Mouse (Mus musculus) spleen, postnatal 4 days (tissue): ENCODE results near the gene Ahcy.
"Not testable (repeated sequence)": the region's sequence is repeated elsewhere in the genome, so short reads cannot be mapped to it uniquely, and the experiment has no call there.

Experiments used
- DNase-seq, 2 experiments: peaks; one replicate each; pipeline ENCODE4 v3.0.0; 2022; ENCODE audit warnings: low spot score in 2 of 2

Ahcy gene

GRCm38 (mm10) chr2:155074766-155075330 is 551 bp upstream of the Ahcy start:
- peak; percentile 21 to 69 for DNase-seq

GRCm38 (mm10) chr2:155073347-155073746 is 950 bp downstream of the Ahcy start:
- DNase-seq: no peak

- no peak for DNase-seq
Observed at GRCm38 (mm10) chr2:155072353-155073145, 1.7 kb downstream of the Ahcy start.

- DNase-seq: no peak
Observed at GRCm38 (mm10) chr2:155071027-155071426, 3.3 kb downstream of the Ahcy start.

- DNase-seq: no peak
Observed at GRCm38 (mm10) chr2:155057361-155057760, 16.9 kb downstream of the Ahcy start.

- DNase-seq: no peak
Observed at GRCm38 (mm10) chr2:155056076-155056578, 18.2 kb downstream of the Ahcy start.

GRCm38 (mm10) chr2:155054672-155055071 is 19.6 kb downstream of the Ahcy start:
- DNase-seq: no peak

- not testable (repeated sequence) for DNase-seq
Observed at GRCm38 (mm10) chr2:155053512-155053911, 20.8 kb downstream of the Ahcy start.

GRCm38 (mm10) chr2:155052681-155053080 is 21.6 kb downstream of the Ahcy start:
- DNase-seq: no peak

GRCm38 (mm10) chr2:155051622-155052351 is 22.5 kb downstream of the Ahcy start:
- DNase-seq: no peak

- DNase-seq: peak; percentile 98 to 99
Observed at GRCm38 (mm10) chr2:155050504-155051236, 23.6 kb downstream of the Ahcy start.

GRCm38 (mm10) chr2:155050108-155050503 is 24.2 kb downstream of the Ahcy start:
- no peak for DNase-seq

- DNase-seq: no peak
Observed at GRCm38 (mm10) chr2:155047452-155048178, 26.7 kb downstream of the Ahcy start.

GRCm38 (mm10) chr2:155046803-155047202 is 27.5 kb downstream of the Ahcy start:
- DNase-seq: no peak

- DNase-seq: no peak
Observed at GRCm38 (mm10) chr2:155045075-155045474, 29.2 kb downstream of the Ahcy start.

GRCm38 (mm10) chr2:155044542-155044941 is 29.8 kb downstream of the Ahcy start:
- no peak for DNase-seq

- DNase-seq: no peak
Observed at GRCm38 (mm10) chr2:155039956-155040355, 34.3 kb downstream of the Ahcy start.

- no peak for DNase-seq
Observed at GRCm38 (mm10) chr2:155032938-155033710, 41.2 kb downstream of the Ahcy start.

- DNase-seq: no peak
Observed at GRCm38 (mm10) chr2:155030831-155031230, 43.5 kb downstream of the Ahcy start.

GRCm38 (mm10) chr2:155020247-155020826 is 54.0 kb downstream of the Ahcy start:
- not testable (repeated sequence) for DNase-seq
